Mouse (Mus musculus) thymus, postnatal 25 days (tissue): ENCODE data around the gene Mstn.

ENCODE experiments used
- DNase-seq: peaks from one replicate; pipeline ENCODE4 v3.0.0; 2022

The Mstn gene

DNA sequence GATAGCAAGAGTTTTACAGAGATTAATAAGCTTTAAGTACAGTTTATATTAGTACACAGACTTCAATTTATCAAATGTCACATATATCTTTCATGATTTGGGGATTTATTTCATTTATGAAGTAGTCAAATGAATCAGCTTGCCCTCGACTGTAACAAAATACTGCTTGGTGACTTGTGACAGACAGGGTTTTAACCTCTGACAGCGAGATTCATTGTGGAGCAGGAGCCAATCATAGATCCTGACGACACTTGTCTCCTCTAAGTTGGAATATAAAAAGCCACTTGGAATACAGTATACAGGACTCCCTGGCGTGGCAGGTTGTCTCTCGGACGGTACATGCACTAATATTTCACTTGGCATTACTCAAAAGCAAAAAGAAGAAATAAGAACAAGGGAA lies at the start of gene Mstn:
TSS of gene Mstn (plus strand) at position 301 of the 400 bp plus-strand sequence.
- DNase-seq, result no peak

DNA sequence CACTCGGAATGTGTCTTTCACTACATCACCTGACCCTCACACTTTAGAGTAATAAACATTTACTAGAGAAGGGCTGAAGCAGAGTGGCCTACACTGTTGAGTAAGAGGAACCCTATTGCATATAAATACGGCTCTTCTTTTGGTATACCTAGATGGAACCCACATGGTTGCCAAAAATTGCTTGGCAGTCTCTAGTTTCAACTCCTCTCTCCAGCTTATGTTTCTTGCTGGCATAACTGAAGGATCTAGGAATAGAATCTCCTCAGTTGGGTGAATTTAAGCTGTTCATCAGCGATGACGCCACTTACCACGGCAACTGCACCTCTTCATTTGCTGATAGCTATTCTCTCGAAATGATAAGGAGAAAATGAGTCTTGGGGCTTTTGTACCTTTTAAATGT lies 46.7 kb upstream of the Mstn start:
- no peak for DNase-seq

DNA sequence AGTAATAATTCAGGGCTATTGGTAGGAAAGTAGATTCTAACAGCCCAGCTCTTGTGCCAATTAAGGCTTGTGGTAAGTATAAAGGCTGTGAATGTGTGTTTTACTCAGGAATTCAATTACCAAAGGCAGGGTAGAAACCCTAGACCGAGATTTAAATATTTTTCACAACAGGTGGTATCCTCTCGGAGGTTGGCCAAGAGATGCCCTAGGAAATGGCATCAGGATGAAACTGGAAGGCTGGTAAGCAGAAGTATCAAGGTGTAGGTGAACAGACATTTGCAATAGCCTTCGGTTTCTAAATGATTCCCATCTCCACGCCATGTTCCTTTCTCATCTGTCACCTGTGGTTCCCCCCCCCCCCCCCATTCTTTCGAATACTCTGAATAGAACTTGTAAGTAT lies 45.8 kb upstream of the Mstn start:
- no peak for DNase-seq

DNA sequence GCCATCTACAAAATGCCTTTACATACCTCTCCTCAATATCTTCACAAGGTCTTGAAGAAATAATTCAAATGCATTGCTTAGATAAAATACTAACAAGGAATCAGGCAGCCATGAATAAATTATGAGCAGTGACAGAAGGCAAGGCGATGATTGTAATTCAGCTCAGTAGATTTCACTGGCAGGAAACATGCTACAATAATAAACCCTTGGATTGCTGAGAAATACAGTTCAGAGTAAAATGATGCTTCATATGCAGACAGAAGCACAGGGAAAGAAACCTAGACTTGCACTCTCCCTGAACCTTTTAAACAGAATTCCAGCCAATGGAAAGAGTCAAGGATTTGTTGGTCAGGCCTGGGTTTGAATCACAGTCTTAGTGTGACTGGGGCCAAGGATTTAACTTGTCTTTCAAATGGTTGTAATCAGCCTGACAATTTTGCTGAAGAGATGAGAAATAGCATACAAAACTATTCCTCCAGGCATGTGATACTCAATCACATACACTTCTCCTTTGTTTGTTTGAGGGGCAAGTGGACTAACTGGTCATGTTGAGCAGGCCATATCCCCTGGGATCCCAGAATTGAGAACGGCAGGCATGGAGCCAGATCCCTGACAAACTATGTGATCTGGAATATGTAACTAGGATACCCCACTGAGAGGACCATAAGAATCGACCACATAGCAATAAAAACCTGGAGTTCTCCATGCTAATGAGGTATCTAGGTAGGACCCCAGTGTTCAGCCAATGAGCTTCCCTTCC lies 42.5 kb upstream of the Mstn start:
- no peak for DNase-seq

DNA sequence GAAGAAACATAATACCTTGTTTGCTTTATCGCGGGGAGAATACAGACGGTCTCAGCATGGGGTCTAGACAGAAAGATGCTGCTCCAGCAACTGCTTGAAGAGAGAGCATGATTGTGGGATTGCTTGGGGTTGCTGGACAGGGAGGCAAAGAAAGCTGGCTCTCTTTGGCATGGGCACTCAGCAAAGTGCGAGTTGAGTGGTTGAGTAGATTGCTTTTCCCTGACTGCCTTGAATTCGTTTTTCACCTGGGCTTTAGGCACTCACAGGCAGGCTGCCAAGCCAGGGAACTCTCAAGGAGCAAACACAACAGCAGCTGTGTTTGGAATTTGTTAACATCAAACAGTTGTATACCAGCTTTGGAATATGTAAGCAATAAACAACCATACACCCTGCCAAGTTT lies 41.4 kb upstream of the Mstn start, which contains the start of gene 1700019D03Rik:
TSS of gene 1700019D03Rik (minus strand) at position 101 of the 400 bp plus-strand sequence.
- no peak for DNase-seq

DNA sequence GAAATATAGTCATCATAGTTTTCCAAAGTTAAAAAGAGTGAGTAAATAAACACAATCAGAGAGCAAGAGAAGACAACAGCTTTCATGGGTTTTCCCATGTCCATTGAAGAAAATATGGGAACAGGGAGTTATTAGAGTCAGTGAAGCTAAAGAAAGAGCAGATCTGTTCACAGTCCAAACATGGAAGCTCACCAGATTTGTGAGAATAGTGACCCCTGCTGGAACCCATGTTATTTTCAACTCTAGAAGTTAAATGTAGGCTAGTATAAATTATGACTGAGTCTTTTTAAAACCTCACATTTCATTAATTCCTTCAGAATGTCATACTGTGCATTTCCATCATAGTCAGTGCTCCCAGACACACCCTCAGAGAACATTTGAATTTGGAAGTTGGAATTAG lies 28.9 kb upstream of the Mstn start:
- DNase-seq, result no peak

DNA sequence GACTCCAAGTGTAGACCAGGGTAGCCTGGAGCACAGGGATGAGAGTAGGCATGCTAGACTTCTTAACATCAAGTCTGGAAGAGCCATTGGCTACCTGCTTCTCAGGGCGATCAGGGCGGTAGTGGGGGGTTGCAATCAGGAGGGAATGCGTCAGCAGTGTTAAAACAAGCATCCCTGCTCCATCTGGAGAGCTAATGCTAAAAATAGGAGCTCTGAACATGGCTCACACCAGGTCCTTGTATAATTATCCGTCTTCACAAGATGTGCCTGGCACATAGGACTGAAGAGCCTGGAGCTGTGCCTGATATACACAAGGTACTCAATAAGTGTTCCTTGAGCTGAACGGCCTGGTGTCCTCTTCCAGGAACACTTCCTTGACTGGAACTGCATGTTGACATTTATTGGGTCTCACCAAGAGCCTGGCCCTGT lies 24.0 kb upstream of the Mstn start:
- no peak for DNase-seq

DNA sequence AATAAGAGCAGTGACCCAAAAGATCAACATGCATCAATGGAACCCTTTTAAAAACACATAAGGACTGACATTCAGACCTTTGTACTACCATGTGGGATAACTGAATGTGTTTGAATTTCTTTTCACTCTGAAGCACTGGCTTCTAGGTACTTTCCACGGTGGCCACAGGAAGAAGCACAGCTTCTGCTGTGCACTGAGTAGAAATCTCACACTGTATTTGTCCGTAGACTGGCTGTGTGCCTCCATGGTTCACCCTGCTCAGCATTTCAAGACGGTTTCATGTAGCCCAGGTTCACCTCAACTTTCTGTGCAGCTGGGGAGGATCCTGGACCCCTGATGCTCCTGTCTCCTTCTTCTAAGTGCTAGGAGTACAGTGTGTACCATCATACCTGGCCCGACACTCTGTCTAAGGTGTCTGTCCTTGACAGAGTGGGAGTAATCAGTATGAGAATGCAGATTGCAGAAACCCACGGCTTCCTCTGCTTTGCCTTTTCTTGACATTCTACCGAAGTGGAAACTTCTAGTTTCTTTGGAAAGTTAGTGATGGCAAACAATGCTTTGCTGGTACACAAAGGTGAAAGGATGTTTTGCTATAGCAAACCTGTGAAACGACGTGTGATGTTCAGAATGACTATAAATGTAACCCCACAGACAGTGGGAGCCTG lies 11.5 kb upstream of the Mstn start:
- DNase-seq, result no peak

DNA sequence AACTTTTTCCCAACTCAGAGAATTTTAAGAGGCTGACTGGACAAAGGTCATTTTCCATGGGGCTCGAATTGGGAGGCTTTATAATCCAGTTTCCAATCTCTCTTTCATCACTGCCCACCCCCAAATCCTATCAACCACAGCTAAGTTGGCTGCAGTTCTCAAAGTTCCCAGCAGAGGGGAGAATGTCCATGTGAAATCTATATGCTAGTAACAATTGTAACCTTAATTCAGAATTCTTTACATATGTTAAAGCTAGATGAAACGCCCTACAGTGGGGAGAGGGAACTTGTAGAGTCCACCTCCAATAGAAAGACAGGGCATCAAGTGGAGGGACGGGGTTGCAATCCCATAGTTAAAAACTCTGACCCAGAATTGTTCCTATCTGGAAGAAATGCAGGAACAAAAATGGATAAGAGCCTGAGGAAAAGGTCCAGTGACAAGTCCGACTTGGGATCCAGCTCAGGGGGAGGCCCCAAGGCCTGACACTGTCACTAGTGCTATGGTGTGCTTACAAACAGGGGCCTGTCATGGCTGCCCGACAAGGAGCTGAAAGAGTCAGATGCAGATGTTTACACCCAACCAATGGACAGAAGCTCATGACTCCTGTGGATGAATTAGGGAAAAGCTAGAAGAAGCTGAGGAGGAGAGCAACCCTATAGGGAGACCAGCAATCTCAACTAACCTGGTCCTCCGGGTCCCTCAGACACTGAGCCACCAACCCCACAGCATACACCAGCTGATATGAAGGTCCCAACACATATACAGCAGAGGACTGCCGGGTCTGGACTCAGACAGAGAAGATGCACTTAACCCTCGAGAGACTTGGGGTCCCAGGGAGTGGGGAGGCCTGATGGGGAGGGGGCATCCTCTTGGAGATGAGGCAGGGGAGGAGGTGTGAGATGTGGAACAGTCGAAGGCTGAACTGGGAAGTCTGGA lies 8.1 kb upstream of the Mstn start:
- peak; percentile 63 for DNase-seq

DNA sequence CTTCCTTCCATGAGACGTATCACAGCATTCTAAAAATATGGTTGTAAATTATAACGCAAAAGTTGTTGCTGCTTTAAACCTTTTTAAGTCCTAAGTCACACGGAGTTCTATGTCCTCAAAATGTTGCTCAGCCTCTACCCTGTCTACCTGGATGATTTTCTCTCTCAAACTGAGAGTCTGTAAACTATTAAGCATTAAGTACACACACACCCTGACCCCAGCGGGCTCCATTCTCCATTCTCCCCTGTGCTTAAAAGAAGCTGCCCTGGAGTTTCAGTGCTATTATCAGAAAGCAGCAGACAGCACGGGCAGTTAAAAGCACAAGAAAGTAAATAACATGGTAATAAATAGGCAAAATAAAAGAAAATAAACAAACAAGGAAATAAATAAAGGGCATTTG lies 2.3 kb upstream of the Mstn start:
- no peak for DNase-seq

DNA sequence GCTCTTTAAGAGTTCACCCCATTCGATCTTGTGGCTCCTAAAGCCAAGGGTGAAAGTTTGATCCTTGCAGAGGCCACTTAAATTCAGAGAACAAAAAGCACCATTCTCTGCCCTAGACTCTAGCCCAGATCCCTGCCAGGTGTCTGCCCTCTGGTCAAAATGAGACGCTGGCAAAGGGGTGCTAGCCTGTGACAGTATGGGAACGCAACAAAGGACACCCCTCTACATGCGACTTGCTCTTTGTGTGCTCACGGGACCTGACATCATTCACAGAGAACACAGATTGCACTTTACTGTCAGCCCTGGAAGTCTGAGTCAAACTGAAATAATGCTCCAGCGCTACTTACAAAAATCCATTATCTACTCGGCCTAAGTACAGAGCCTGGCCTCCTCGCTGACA lies 941 bp upstream of the Mstn start:
- DNase-seq, result no peak

DNA sequence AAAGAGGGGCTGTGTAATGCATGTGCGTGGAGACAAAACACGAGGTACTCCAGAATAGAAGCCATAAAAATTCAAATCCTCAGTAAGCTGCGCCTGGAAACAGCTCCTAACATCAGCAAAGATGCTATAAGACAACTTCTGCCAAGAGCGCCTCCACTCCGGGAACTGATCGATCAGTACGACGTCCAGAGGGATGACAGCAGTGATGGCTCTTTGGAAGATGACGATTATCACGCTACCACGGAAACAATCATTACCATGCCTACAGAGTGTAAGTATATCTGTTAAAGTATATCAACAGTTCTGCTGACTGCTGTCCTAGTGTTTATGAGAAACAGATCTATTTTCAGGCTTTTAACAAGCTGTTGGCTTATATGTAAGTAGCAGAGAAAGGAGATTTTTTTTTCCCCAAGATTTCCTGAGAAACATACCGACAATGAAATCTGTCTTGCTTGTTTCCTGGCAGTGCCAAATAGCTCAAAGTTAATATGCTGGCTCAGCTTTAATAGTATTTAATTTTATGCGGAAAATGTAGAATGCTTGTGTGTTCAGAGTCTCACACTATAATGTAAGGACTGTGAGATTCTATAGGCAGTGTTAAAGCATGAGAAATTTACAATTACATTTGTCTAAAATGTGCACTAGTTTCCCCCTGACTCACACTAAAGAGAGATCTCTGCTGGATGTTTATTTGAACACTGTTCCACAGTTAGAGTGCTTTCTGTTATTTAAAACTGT lies 600 bp downstream of the Mstn start:
- DNase-seq, result no peak

DNA sequence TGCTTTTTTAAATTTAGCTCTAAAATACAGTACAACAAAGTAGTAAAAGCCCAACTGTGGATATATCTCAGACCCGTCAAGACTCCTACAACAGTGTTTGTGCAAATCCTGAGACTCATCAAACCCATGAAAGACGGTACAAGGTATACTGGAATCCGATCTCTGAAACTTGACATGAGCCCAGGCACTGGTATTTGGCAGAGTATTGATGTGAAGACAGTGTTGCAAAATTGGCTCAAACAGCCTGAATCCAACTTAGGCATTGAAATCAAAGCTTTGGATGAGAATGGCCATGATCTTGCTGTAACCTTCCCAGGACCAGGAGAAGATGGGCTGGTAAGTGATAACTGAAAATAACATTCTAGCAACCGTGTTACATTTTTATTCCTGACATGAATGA lies 2.5 kb downstream of the Mstn start:
- DNase-seq, result no peak

DNA sequence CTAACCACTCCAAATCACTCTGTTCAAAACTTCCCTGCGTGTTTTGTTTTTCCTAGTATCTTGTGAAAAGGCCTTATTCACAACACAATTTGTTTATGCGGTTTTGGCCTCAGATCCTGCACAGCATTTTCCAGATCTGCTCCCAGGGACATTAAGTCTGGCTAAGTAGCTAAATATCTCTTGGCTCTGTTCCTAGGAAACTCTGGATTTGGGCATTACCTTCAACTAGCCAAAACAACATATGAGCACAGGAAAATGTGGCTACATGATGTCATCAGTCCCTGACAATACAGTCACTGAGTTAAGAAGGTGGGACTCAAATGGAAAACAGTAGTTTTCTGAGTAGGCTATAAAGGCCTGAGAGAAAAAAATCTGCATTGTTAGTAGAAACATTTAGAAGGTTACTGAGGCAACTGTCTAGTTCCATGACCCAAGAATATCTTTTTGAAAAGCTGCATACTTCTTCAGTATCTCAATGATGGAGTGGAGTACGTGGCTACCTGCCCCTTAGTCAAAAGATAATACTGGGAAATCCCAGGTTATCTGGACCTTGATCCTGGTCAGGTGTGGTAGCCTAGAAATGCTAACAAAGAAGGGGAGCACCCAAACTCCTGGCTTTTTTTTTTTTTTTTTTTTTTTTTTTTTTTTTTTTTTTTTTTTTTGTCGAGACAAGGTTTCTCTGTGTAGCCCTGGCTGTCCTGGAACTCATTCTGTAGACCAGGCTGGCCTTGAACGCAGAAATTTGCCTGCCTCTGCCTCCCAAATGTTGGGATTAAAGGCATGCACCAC lies 8.5 kb downstream of the Mstn start:
- DNase-seq, result no peak

DNA sequence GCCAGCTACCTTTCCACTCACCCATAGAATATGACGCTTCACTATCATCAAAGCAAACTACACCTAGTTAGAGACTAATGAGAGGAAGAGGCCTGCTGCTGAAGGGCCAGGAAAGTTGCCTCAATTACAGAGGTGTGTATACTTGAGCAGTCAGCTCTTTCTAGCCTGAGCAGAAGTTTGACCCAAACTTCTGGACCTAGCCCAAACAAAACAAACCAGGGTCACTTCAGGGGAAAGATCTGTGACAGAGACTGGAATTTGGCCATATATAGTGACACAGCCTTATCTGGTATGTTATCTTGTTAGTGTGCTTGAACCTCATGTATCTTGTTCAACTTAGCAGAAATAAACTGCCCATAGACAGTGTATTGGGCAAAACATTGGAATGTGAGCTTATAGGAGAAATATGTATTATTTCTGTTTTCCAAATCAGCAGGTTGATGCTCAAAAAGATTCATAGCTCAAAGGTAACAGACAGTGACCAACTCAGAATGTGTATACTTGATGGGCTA lies 9.3 kb downstream of the Mstn start:
- DNase-seq, result no peak

DNA sequence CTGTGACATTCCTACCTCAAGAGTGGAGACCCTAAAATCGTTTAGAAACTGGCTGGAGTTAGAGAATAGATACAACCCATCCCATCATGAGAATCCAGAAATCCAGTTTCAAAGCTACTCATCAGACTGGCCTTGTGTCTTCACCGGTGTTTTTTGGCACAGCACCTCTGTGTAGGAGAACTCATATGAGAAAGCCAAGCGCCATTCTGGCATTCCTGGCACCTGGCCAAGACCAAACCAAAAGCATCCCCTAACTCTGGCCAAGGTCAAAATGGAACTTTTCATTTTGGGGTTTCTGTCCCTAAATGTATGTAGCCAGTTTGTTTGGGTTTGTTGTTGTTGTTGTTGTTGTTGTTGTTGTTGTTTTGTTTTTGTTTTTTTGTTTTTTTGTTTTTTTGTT lies 15.2 kb downstream of the Mstn start:
- DNase-seq, result no peak

DNA sequence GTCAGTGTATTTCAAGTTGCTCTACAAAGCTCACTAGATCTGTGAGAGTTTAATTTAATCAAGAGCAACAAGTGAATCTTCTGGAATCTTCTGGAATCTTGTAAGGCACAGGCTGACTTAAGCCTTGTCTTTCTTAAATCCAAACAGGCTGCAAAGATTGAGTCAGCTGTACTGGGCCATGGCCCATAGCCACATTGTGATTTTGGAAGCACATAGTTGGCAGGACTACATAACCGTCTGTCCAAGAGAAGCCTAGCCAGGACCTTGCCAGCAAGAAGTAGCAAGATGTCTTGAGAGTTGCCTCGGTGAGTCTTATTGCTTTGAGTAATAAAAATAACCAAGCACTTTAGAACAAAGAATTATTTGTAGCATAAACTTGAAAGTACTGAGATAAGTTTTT lies 18.4 kb downstream of the Mstn start:
- DNase-seq, result no peak

DNA sequence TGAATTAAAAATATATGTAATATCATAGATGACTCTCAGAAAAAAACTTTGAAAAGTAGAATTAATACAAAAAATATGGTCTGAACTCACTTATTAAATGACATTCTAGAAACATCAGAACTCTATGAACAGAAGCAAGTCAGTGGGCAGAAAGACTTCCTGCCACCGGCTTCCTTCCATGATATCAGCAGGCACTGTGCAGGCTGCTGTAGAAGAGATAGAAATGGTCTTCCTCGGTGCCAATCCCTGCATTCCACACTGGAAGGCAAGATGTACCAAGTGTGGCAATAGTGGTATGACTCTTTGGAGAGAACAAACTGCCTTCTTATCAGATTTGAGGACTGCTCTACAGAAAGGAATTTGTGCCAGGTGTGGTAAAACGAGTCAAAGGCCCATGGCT lies 19.2 kb downstream of the Mstn start:
- no peak for DNase-seq

DNA sequence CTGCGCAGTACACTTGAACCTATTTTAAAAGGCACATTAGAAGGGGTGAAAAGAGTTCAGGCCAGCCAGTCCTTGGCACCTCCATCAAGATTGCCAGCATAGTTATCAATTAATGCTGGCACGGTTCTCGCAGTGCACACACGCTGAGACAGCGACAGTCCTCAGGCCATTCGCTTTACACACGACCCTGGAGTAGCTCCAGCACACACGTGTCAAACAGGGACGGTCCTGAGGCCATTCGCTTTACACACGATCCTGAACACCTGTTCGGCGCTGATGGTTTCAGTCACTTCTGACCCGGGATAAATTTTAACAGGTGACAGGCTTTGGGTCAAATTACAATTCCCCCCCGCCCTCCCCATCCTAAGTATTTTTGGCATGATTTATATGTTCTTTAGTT lies 23.8 kb downstream of the Mstn start:
- no peak for DNase-seq

DNA sequence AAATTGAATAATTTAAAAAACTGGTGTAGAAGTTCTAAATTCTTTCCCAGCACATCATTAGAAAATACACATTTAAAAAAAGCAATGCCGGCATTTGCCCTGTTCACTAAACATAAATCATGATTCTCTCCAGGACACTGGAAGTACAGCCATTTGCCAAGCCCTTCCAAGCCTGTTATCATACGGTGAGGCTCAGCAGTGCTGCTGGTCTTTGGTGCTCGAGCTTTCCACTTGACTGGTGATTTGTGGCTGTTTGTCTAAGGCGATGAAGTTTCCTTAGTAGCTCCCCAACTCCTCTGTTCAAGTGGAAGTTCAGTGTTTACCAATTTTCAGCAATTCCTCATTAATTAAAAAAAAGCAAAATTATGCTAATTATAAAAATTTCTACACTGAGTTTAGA lies 24.6 kb downstream of the Mstn start:
- no peak for DNase-seq

DNA sequence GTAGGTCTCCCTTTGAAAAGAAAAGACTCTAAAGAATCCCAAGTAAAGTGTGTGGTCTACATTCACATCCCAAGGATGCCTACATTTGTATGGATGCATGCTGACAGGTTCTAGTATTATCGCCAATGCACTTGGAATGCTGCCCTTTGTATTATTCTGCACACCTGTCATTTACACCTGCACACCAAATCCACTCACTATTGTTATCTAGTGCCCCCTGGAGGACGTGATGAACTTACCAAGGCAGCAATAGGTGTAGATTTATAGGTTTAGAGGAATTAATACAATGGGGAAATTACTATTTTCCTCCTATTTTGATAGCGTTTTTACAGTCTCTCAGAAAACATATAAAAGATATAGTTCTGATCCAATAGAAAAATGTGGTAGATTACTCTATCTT lies 31.7 kb downstream of the Mstn start:
- DNase-seq, result peak; percentile 8

DNA sequence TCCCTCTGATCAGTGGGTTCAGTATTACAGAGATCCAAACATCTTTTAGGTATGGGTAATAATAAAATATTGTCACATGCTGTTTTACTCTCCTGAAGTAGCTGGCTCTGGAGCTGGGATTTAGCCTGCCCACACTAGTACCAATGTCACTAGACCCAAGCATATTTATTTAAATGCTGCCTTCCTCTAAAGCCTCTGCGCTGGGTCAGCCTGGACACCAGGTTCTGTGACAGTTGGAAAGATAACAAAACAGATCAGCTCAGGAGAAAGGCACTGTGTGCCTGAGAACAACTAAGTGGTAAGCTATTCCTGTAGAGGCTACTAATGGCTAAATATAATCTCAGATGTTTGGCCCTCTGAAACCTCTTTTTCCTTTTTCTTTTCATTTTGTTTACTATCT lies 49.1 kb downstream of the Mstn start:
- DNase-seq, result no peak
